Mouse (Mus musculus): Measurements from ENCODE around the gene Dbndd2. TPM values are rescaled to one million over a fixed set of nuclear protein-coding genes. Genes with fewer than 3 reads are reported as not detected.
A peak's percentile ranks its signal among the peaks of the same experiment; 100 is the strongest.

Dbndd2 gene
- total RNA-seq, 2 experiments from 2014 or later = 3.9 TPM; not detected in 1

DNA sequence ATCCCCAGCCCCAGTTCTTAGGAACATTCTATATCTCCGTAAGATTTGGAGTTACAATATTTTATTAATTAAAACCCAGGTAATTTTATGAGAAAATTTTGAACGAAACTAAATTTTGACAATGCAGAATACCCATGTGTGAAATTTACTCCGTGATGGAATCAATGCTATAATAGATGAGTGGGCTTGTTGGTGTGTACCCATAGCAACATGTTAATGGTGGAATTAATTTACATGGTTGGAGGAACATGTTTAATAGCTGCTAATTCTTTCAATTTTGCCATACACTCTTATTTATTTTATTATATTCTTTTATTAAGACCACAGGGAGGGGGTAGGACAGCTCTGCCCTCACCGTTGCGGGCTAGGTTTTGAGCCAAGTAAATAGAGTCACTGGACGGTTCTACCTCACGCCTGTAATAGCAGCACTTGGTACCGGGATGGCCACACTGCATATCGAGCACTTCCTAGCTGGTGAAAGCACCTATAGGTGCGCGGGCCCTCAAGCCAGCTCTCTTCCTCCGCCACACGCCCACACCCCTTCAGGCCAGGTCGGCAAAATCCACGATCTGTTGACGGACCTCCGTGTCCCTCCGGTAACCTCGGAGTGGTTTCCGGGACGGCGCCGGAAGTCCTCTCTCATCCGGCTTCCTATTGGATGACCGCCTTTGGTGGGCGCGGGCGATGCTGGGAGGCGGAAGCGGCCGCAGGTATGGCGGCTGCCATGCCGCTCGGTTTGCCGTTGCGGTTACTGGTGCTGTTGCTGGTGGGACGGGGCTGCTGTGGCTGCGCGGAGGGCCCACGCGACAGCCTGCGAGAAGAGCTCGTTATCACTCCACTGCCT, 11.2 kb downstream of the Dbndd2 start, which contains the start of gene Pigt:
TSS of gene Pigt (plus strand) at position 674 of the 844 bp plus-strand sequence.
- peak; percentile 100 for ATAC-seq (replicated peaks; ENCODE audit: low FRiP score, poor library complexity, severe bottlenecking)

- peak; percentile 17; the same call in 1 of the 2 replicates for ATAC-seq (replicated peaks; ENCODE audit: low FRiP score, poor library complexity, severe bottlenecking)
Observed at GRCm38 (mm10) chr2:164497691-164498268, 11.9 kb downstream of the Dbndd2 start.

DNA sequence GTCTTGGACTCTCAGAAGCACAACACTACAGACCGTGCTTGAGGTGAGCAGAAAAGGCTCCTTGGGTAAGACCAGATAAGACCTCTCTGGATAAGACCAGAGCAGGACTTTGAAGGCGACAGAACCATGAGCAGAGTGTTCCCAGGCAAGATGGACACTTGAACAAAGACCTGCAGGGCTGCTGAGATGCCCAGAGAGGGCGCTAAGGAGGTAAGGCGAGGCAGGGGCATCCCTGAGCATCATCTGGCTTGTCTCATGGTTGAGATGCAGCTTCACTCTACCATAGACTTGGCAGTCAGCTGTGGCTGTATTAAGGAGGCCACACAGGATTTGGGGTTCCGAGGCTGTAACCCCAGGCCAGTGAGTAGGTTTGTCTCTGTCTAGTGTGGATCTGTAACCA, 13.4 kb downstream of the Dbndd2 start:
- no peak for ATAC-seq (replicated peaks; ENCODE audit: low FRiP score, poor library complexity, severe bottlenecking)

DNA sequence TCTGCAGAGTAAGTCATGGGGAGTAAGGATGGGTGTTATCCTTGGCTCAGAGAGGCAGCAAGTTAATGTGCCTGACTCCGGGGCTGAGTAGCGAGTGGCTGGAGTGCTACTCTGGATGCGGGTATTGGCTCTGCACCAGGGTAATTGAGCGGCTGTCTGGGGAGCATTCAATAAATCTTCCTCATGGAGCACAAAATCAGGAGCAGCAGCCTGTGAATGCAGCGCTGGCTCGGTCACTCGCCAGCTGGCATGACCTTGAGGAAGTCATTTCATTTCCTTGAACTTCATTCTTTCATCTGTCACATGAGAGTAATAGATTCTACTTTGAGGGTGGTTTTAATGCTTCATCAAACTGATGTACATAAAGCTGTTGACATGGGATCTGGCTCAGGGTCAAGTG, 14.6 kb downstream of the Dbndd2 start:
- ATAC-seq (replicated peaks; ENCODE audit: low FRiP score, poor library complexity, severe bottlenecking) = no peak

GRCm38 (mm10) chr2:164504919-164505318, 19.0 kb downstream of the Dbndd2 start:
- no peak for ATAC-seq (replicated peaks; ENCODE audit: low FRiP score, poor library complexity, severe bottlenecking)

- ATAC-seq (replicated peaks; ENCODE audit: low FRiP score, poor library complexity, severe bottlenecking) = no peak
Observed at GRCm38 (mm10) chr2:164505619-164506347, 19.9 kb downstream of the Dbndd2 start.

DNA sequence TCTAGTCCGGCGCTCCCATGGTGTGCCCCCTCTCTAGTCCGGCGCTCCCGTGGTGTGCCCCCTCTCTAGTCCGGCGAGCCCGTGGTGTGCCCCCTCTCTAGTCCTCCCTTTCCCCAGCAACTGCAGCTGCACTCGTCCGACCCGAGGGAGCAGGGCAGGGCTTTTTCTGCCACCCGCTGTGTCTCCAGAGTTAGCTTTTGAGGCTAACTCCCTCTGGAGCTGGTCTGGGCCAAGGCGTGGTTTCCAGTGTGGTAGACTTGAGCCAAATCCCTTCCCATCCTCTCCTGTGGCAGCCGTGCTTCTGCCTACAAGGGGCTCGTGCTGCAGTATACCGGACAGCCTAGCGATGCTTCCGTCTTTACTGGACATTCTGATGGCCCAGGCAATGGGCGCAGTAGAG, 21.9 kb downstream of the Dbndd2 start:
- ATAC-seq (replicated peaks; ENCODE audit: low FRiP score, poor library complexity, severe bottlenecking) = no peak

- no peak for ATAC-seq (replicated peaks; ENCODE audit: low FRiP score, poor library complexity, severe bottlenecking)
Observed at GRCm38 (mm10) chr2:164510621-164511190, 24.8 kb downstream of the Dbndd2 start.

GRCm38 (mm10) chr2:164512121-164512909, 26.4 kb downstream of the Dbndd2 start:
- ATAC-seq (replicated peaks; ENCODE audit: low FRiP score, poor library complexity, severe bottlenecking) = no peak

DNA sequence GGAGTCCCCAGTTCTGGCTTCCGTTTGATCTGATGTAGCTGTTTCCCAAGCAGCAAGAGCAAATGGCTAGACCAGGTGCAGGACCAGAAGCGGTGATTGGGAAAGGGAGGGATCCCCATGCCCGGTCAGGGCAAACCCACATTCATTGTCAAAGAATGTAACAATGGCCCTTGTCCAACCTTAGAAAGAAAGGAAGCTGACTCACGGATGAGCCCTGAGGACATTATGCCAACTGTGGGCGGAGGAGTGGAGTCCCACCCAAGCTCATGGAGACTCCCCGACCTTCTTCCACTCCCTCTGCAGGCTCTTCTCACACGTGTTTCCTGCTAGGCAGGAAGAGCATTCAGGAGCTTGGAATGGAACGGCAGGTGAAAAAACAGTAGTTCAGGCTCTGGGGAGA, 27.5 kb downstream of the Dbndd2 start:
- no peak for ATAC-seq (replicated peaks; ENCODE audit: low FRiP score, poor library complexity, severe bottlenecking)

- ATAC-seq (replicated peaks; ENCODE audit: low FRiP score, poor library complexity, severe bottlenecking) = no peak
Observed at GRCm38 (mm10) chr2:164514916-164515315, 29.0 kb downstream of the Dbndd2 start.

DNA sequence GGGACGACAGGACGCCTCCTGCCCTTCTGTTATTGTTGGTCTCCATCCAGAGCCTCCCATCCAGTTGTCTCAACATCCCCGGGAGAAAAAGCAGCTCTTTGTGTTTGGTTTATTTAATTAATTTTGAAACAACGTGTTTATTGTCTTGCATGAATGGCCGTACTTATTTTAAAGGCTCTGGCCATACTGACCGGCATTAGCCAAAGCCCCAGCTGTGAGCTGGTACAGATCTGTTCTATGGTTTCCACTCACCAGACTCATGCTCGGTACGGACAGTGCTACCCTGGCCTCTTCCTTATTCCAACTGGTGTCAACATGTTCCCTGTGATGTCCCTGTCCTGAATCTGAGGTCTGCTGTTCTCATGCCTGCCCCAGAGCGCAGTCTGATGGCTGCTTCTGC, 30.0 kb downstream of the Dbndd2 start:
- ATAC-seq (replicated peaks; ENCODE audit: low FRiP score, poor library complexity, severe bottlenecking) = no peak

GRCm38 (mm10) chr2:164516592-164516991, 30.7 kb downstream of the Dbndd2 start:
- ATAC-seq (replicated peaks; ENCODE audit: low FRiP score, poor library complexity, severe bottlenecking) = no peak

GRCm38 (mm10) chr2:164517485-164518221, 31.7 kb downstream of the Dbndd2 start:
- ATAC-seq (replicated peaks; ENCODE audit: low FRiP score, poor library complexity, severe bottlenecking) = peak; percentile 64; the same call in 1 of the 2 replicates

GRCm38 (mm10) chr2:164518266-164519170, 32.6 kb downstream of the Dbndd2 start:
- ATAC-seq (replicated peaks; ENCODE audit: low FRiP score, poor library complexity, severe bottlenecking) = no peak

DNA sequence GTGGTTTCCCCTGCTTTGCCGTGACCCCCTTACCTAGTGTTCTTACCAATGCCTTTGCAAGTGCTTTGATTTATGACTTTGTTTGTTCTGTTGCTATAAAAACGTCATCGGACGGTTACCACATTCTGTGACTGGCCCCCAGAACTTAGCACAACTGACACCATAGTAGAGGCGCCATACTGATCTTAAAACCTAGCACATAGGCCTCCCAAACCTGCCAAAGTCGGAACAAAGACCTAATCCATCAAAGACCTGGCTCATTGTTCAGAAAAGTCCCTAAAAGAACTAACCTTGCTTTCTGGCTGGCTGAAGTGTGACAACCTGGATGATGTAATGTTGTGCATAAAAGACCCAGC, 33.2 kb downstream of the Dbndd2 start:
- ATAC-seq (replicated peaks; ENCODE audit: low FRiP score, poor library complexity, severe bottlenecking) = no peak

DNA sequence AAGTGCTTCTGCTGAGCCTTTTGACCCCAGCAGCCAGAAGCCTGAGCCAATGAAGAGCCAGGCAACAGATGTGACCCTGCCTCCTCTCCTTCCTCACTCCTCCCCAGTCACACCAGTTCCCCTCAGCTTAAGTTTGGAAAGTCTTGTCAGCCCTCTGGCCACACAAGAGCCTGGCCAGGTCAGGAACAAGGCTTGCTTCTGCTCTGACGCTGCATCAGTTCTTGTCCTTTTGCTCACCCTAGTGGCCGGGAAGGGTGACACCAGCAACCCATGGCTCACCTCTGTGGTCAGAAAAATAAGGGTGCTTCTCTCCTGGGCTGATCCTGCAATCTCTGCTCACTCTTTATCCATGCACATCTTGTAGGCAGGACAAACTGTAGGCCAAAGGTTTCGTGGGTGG, 34.9 kb downstream of the Dbndd2 start:
- ATAC-seq (replicated peaks; ENCODE audit: low FRiP score, poor library complexity, severe bottlenecking) = 0 out of 2 replicates have a peak, but pooled peaks have one; percentile 49

DNA sequence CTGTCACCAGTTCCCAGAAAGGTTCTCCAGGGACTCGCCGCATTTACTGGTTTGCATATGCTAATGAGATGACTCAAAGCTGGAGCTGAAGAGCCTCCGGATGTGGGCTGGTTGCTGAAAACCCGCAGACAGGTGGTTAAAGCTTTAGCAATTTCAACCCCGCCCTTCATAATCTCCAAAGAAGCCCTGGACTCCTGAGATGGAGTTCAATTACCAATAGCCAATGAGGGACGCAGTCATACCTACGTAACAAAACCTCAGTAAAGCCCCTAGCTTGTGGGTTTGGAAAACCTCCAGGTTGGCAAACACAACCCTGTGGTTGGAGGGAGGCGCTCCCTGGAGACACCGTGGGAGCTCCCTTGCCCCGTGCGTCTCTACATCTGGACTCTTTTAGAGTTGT, 35.9 kb downstream of the Dbndd2 start:
- ATAC-seq (replicated peaks; ENCODE audit: low FRiP score, poor library complexity, severe bottlenecking) = no peak

Data from erythroblast, adult 5-6 weeks (primary cell).